Mouse (Mus musculus) A20 (cell line): ENCODE data around the gene Pigs.

Experiments
- DNase-seq: peaks from one replicate; pipeline ENCODE4 v3.0.0-alpha.2; 2011; ENCODE audit warnings: low read depth, low spot score

The Pigs gene

GRCm38 (mm10) chr11:78363309-78364007 is 35.2 kb downstream of the Pigs start:
- DNase-seq: no peak

- no peak for DNase-seq
Observed at GRCm38 (mm10) chr11:78364103-78364502, 35.9 kb downstream of the Pigs start.

- no peak for DNase-seq
Observed at GRCm38 (mm10) chr11:78367456-78368225, 39.4 kb downstream of the Pigs start.

- DNase-seq: no peak
Observed at GRCm38 (mm10) chr11:78370389-78370788, 42.2 kb downstream of the Pigs start.

GRCm38 (mm10) chr11:78371711-78372110 is 43.5 kb downstream of the Pigs start:
- no peak for DNase-seq

GRCm38 (mm10) chr11:78372166-78372565 is 44.0 kb downstream of the Pigs start:
- DNase-seq: no peak

- no peak for DNase-seq
Observed at GRCm38 (mm10) chr11:78372610-78373009, 44.4 kb downstream of the Pigs start.

- no peak for DNase-seq
Observed at GRCm38 (mm10) chr11:78374147-78374546, 45.9 kb downstream of the Pigs start.

GRCm38 (mm10) chr11:78377549-78378159 is 49.4 kb downstream of the Pigs start:
- peak; percentile 50 for DNase-seq

- no peak for DNase-seq
Observed at GRCm38 (mm10) chr11:78380351-78380750, 52.1 kb downstream of the Pigs start.

GRCm38 (mm10) chr11:78380996-78381395 is 52.8 kb downstream of the Pigs start:
- DNase-seq: no peak

GRCm38 (mm10) chr11:78382286-78382685 is 54.1 kb downstream of the Pigs start:
- no peak for DNase-seq

- DNase-seq: no peak
Observed at GRCm38 (mm10) chr11:78382701-78383100, 54.5 kb downstream of the Pigs start.

- DNase-seq: no peak
Observed at GRCm38 (mm10) chr11:78385776-78386175, 57.6 kb downstream of the Pigs start.

- no peak for DNase-seq
Observed at GRCm38 (mm10) chr11:78386508-78387043, 58.4 kb downstream of the Pigs start, which contains the start of gene Foxn1. TSS of gene Foxn1 (minus strand) at chr11:78386558.
